Mouse (Mus musculus) heart, adult 2 months (tissue): ENCODE data around the gene Cdh8.

ENCODE experiments used
- CTCF ChIP-seq: fragments of 200-600 bp; IDR thresholded peaks from 2 replicates; pipeline ENCODE4 v1.8.1; 2022; ENCODE audit warnings: antibody characterized with exemption, mild to moderate bottlenecking, moderate library complexity
- POLR2A ChIP-seq: fragments of 200-500 bp; IDR thresholded peaks from 2 replicates; pipeline ENCODE4 v1.6.1; 2011; ENCODE audit warnings: mild to moderate bottlenecking, low read depth, low read length, control low read depth; ENCODE audit not compliant: insufficient read depth

DNA sequence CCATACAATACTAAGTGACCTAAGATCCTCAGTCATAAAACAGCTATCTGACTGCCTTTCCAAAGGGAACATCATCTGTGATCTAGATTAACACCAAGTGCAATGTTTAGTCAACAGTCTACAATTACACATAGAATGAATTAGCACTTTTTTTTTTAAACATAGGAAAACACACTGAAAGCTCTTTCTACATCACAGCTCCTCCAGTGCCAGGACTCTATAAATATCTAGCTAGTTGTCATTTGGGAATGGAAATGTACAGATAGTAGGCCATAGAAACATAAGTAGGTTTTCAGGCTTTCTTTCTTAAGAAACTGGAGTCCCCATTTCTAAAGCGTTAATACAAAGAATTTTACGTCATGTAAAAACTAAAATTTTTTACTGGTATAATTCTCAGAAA, 375.8 kb downstream of the Cdh8 start:
- TF ChIP-seq CTCF (no peak), POLR2A (no peak)
